Mouse (Mus musculus) heart, postnatal 36 days (tissue): Measurements from ENCODE around the gene Zbtb16. TPM values are rescaled to one million over a fixed set of nuclear protein-coding genes. Genes with fewer than 3 reads are reported as not detected.
A peak's percentile ranks its signal among the peaks of the same experiment; 100 is the strongest.

ENCODE experiments used
- DNase-seq, 2 experiments: peaks; one replicate each; pipeline ENCODE4 v3.0.0; 2021 to 2022
- intact Hi-C: fragments of 180-260 bp; cut with DNase I; formaldehyde crosslinking; loops from one replicate; pipeline ENCODE4 v1.15.1; 2025
- total RNA-seq, 2 experiments: library from RNA; stranded (reverse); gene quantifications; 2 replicates each; pipeline ENCODE4 v1.2.3; 2021

Zbtb16 gene
- total RNA-seq, 2 experiments from 2014 or later = 118 to 222 TPM

DNA sequence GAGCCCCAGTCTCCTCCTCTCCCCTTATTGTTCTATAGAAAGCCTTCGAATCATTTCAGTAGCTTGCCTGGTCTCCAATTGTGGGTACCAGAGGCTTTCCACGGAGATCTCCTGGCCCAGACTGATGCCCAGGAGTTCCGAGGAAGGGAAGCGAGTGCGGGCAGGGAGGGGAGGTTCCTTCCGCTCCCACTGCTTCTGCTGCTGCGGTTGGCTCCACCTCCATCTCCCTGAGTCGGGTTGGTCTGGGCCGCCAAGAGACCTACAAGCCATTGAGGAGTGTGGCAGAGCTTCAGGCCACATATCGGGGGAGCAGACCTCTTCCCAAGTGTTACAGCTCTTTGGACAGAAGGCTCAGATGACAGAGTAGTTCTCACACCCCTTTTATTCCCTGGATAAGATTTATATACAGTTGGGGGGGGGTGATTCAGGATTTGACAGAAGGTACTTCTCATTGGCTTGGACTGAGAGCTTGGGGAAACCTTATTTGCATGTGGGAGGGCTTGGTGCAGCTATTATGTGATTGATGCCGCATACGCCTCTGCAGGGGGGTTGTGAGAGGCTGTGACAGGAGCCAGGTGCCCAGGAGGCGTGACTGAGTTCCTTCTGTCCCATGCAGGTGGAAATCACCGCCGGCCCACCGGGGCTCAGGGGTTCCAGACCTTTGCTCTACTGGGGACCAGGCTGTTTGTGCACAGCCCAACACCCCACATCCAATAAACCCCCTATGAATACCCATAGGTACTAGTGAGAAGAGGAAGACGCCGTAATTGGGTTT lies 200.3 kb downstream of the Zbtb16 start:
- intact Hi-C loops = no loop called here
- DNase-seq = peak in 1 of 2 experiments; percentile 0

DNA sequence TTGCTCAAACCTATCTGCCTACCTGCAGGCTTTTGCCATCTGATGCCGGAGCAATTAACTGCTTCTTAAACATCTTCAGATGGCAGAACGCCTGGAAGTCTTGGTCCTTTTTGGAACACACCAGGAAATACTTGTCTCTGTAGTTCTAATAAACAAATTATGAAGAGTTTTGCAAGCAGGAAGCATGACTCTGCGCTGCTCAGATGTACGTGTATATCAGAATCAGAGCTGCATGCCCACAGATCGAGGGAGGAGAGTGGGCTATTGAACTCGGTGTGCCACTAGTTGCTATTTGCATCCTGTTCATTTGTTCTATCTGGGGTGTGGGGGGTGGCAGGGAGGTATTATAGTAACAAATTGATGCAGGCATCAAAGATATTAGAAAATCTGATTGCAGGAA lies 202.9 kb downstream of the Zbtb16 start:
- no peak for DNase-seq
- intact Hi-C loops = no loop called here

DNA sequence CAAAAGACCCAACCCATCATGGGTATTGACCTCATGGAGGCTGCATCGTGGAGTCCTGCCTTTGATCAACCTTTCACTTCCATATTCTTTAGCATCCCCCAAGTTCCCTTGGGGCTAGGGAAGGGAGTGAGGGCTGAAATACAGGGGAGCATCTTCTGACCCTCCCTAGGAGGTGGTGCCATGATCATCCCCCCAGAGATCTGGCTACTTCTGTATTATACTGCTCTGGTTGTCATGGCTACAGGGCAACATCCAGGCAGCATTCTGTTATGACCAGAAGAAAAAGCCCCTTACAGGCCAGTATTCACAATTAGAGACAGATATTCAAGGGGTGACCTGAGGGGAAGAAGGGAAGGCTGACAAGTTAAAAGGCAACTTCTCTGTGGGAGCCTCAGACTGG lies 216.8 kb downstream of the Zbtb16 start:
- intact Hi-C loops = loop anchor here (2.0 to 10.0 kb wide), 4 partner anchors 32 to 354 kb away; no protein-coding TSS in a partner anchor
- DNase-seq = no peak

DNA sequence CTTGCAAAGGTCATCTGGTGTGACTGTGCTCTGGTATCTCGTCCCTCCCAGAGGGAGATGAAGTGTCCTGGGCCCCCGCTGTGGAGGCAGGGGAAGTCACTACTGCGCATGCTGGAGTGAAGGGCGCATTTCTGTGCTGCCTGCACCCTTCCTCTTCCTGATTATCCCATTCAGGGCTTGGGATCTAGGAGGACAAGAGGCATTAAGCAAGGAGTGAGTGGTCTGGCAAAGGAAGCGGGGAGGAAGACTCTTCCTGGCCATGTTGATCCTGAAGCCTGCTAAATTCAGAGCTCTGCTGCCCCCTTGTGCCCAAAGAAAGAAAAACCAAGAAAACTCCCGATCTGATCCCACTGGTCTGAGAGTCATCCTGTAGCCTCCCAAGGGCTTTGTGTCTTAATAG lies 217.4 kb downstream of the Zbtb16 start:
- intact Hi-C loops = loop anchor here (2.0 to 10.0 kb wide), 4 partner anchors 32 to 354 kb away; no protein-coding TSS in a partner anchor
- peak; percentile 76 to 78 for DNase-seq

DNA sequence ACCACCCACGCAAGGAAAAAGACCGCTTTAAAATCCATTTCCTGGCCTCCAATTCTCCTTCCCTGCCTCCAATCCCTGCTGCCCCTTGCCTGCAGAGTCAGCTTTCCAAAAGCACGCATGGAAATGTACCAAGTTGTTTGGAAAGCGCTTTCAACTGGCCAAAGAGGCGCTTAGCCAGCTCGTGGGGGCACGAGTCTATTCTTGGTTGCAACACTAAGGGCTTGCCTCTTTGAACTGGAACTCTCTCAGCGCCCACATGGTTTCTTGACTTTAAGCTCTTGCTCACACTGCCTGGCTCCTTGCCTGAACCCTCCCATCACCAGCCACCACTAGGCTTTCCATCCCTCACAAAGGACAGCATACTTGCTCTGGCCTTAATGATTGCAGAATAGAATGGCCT lies 217.9 kb downstream of the Zbtb16 start:
- peak; percentile 74 to 83 for DNase-seq
- intact Hi-C loops = loop anchor here (2.0 to 10.0 kb wide), 4 partner anchors 31 to 353 kb away; no protein-coding TSS in a partner anchor

DNA sequence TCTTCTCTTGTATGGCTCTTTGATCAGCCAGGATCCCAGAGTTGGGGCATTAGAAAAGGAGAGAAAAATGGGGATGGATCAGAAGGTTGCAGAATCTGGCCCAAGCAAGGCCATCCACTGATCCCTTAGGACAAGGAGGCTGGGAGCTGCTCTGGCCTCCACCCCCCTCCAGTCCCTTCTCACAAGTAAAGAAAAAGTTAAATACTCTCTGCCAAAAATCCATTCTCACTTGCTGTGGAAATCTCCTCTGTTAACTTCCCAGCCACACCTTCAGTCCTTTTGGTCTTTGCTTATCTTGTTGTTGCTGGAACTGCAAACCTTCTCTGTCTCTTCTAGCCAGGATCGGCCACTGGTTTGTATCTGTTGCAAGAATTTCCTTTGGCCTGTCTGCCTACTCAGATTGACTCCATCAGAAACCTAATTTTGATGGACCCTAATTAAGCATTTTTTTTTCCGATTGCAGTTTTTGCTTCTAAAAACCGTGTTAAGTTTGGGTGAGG lies 218.5 kb downstream of the Zbtb16 start:
- intact Hi-C loops = loop anchor here (2.0 to 10.0 kb wide), 4 partner anchors 31 to 353 kb away; no protein-coding TSS in a partner anchor
- peak in 1 of 2 experiments; percentile 28 for DNase-seq

DNA sequence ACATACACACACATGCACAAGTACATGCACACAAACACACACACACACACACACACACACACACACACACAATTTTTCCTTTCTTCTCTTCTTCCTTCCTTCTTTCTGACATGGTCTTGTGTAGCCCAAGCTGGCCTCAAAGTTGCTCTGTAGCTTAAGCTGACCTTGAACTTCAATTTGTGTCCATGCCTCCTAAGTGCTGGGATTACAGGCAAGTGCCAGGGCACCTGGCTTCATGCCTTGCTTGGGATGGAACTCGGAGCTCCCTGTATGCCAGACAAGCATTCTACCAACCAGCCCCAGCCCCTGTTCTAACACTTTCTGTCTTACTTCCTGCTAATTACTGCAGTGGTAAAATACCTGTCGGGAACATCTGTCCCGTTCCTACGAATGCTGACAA lies 222.8 kb downstream of the Zbtb16 start:
- intact Hi-C loops = loop anchor here (10.0 kb wide), 1 partner anchor 348 kb away; no protein-coding TSS in a partner anchor
- DNase-seq = no peak

DNA sequence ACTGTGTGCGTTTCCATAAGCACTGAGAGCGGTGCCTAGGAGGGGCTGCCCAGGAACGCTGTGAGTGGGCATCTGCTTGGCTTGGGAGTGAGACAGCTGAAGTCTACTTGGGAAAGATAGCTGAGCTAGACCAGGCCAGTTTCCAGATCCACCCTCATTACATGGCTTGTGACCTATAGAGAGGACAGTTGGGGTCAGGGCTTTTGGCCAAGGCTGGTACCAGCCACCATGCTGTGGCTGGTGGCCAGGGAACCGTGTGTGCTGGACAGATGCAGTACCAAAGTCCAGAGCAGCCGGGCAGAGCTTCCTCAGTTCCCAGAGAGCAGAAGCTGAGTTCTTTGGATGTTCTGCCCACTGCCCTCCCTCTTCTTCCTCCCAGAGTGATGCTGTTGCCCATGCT lies 223.5 kb downstream of the Zbtb16 start:
- no peak for DNase-seq
- intact Hi-C loops = loop anchor here (10.0 kb wide), 1 partner anchor 348 kb away; no protein-coding TSS in a partner anchor

DNA sequence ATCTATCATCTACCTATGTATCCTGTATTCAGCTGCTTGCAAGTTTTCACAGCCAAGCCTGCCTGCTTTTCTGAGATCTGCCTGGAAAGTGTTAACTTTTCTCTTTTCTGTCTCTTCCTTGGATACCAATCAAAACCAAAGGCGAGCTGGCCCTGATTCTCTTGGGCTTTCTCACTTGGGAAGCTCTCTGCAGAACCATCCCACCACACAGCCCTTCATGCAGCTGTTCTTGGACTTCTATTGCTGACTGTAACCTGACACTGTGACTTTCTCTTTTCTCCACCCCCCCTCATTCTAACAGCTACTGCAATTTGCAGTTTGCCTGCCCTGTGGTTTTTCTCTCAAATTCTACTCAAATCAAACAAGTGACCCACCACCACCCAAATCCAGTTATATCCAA lies 225.0 kb downstream of the Zbtb16 start:
- intact Hi-C loops = loop anchor here (10.0 kb wide), 1 partner anchor 346 kb away; no protein-coding TSS in a partner anchor
- DNase-seq = no peak

DNA sequence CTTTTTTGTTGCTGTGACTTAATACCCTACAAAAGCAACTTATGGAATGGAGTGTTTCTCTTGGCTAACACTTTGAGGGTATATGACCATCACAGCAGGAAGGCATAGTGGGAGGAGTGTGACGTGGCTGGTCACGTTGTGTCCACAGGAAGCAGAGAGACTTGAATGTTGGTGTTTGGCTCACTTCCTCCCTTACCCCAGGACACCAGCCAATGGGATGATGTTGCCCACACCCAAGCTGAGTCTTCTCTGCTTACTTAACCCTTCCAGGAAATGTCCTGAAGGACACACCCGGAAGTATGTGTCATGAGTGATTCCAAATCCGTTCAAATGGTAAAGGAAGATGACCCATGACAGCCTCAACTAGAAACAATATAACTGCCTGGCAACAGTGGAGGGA lies 226.3 kb downstream of the Zbtb16 start:
- intact Hi-C loops = loop anchor here (10.0 kb wide), 1 partner anchor 345 kb away; no protein-coding TSS in a partner anchor
- DNase-seq = no peak

DNA sequence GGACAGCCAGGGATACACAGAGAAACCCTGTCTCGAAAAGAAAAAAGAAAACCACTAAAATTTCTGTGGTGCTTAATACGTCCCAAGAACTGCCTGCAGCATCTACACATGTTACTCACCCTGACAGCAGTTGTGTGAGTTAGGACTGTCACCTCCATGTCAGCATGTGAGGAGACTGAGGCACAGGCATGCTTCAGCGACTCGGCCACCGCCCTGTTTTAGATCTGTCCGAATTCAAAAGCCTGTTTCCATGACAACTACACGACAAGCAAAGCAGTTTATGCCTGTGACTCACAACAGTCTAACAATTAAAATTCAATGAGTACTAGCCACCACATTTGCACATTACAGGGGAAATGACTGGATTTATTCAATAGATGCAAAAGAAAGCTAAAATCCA lies 228.6 kb downstream of the Zbtb16 start:
- DNase-seq = no peak
- intact Hi-C loops = no loop called here

DNA sequence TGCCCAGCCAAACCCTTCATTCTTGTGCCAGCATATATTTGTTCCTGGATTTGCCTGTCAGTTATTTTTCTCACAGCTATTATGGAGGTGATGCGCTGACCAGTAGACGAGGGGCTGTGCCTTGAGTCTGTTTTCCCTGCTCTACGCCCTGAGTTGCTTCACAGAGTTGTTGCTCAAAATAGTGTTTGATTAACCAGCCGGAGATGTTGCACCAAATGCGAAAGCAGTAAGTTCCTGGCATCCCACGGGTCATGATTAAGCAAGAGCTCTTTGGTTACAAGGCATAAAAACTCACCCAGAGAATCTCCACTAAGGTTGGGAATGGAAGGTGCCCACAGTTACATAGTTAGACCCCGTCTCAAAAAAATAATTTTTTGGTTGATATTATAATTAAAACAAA lies 229.9 kb downstream of the Zbtb16 start:
- intact Hi-C loops = no loop called here
- peak in 1 of 2 experiments; percentile 21 for DNase-seq

DNA sequence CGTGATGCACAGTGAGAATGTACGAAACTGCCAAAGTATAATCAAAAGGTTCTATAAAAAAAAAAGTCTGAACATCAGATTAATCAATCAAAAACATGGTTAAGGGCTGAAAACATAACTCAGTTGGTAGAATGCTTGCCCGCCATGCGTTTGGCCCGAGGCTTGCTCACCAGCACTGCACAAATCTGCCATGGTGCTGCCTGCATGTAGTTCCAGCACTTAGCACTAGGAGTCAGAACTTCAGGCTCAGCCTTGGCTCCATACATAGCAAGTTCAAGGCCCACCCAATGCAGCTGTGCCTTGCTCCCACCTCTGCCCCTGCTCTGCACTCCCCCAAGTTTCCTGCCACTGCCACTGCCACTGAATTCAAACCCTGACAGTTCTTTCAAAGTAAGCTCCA lies 230.3 kb downstream of the Zbtb16 start:
- DNase-seq = no peak
- intact Hi-C loops = no loop called here

DNA sequence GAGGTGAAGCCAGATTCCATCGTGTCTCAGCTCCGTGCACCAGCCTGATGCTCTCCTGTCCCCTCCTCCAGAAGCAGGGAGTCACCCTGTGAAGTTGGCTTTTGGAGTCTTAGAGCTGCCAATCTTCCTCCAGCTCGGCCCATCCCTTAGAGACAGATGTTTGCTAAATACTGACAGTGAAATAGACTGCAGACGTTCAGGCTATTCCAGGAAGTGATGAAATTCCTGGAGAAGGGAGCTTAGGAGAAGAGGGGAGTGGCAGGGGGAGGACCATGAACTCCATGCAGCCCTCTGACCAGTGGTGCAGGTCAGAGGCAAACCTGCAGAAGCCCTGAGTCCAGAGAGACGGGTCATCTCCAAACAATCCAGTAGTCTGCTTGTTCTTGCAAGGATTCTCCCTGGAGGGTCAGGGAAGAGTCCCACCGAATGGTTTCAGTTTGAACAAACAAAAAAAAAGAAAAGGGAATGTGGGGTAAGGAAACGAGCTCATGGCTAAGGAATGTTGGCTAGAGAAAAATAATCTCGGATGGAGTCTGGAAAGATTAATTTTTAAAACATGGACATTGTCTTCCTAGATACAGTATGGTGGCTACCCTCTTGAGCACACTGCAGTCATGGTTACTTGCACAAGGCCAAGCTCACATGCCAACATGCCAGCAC lies 231.0 kb downstream of the Zbtb16 start, which contains the start of gene Nnmt:
Nnmt (minus strand) TSS at position 215 of the 660 bp plus-strand sequence.
- intact Hi-C loops = no loop called here
- peak; percentile 34 to 64 for DNase-seq

Other genes starting within 250 kb of the Zbtb16 start
- gene Nnmt, start 231.1 kb downstream of the Zbtb16 start, total RNA-seq = 1 to 10 TPM; 4.2 to 4.6 TPM
- gene Htr3a, start 74.9 kb upstream of the Zbtb16 start, total RNA-seq = not detected
- gene Htr3b, start 128.8 kb upstream of the Zbtb16 start, total RNA-seq = not detected
- gene Usp28, start 149.2 kb upstream of the Zbtb16 start, total RNA-seq = 100 to 1,000 TPM; 137 to 152 TPM
- 10 to 100 TPM; 10.4 to 11.8 TPM for gene Zw10, start 219.4 kb upstream of the Zbtb16 start, total RNA-seq
- under 1 TPM in 1 of 2 experiments, not detected in 1; 0.28 TPM for gene Tmprss5, start 245.0 kb upstream of the Zbtb16 start, total RNA-seq